Mouse (Mus musculus) forebrain, embryonic 14.5 days (tissue): Measurements from ENCODE around the gene Foxp1. TPM values are rescaled to one million over a fixed set of nuclear protein-coding genes. Genes with fewer than 3 reads are reported as not detected.
A peak's percentile ranks its signal among the peaks of the same experiment; 100 is the strongest.

Experiments used
- ATAC-seq: fragments of 200-750 bp; cut with Nextera tagmentation; 2 replicates; pipeline ENCODE4 v1.8.0; 2017; ENCODE audit warnings: mild to moderate bottlenecking, moderate library complexity
- DNase-seq: peaks from one replicate; pipeline ENCODE4 v3.0.0-alpha.2; 2015; ENCODE audit warnings: low spot score
- H3K27ac ChIP-seq: fragments of 300-500 bp; sonication (generic); 2 replicates; pipeline ENCODE4 v1.5.1; 2014; ENCODE audit warnings: low read depth, mild to moderate bottlenecking, control low read depth, low read length, moderate library complexity
- H3K27me3 ChIP-seq: fragments of 300-500 bp; sonication (generic); replicated peaks from 2 replicates; pipeline ENCODE4 v1.6.1; 2014; ENCODE audit warnings: low read length, control low read depth, mixed read lengths; ENCODE audit not compliant: control insufficient read depth, insufficient read depth
- H3K36me3 ChIP-seq: fragments of 300-500 bp; sonication (generic); 2 replicates; pipeline ENCODE4 v1.6.1; 2014; ENCODE audit warnings: low read length, control low read depth; ENCODE audit not compliant: control insufficient read depth, insufficient read depth
- H3K4me1 ChIP-seq: fragments of 300-500 bp; sonication (generic); 2 replicates; pipeline ENCODE4 v1.6.1; 2014; ENCODE audit warnings: antibody characterized with exemption, low read length, control low read depth; ENCODE audit not compliant: control insufficient read depth, insufficient read depth
- H3K4me2 ChIP-seq: fragments of 300-500 bp; sonication (generic); 2 replicates; pipeline ENCODE4 v1.6.1; 2014; ENCODE audit warnings: mild to moderate bottlenecking, control low read depth, low read length
- H3K4me3 ChIP-seq: fragments of 300-500 bp; sonication (generic); 2 replicates; pipeline ENCODE4 v1.5.1; 2014; ENCODE audit warnings: low read depth, low read length, control low read depth
- H3K9ac ChIP-seq: fragments of 300-500 bp; sonication (generic); 2 replicates; pipeline ENCODE4 v1.6.1; 2014; ENCODE audit warnings: mild to moderate bottlenecking, low read length, control low read depth, moderate library complexity
- H3K9me3 ChIP-seq: fragments of 300-500 bp; sonication (generic); replicated peaks from 2 replicates; pipeline ENCODE4 v1.6.1; 2016; ENCODE audit warnings: low read length, control low read depth, mixed read lengths; ENCODE audit not compliant: control insufficient read depth
- WGBS: fragments of 180-500 bp; shearing (Covaris S2); extraction: QIAGEN DNeasy Blood & Tissue Kit; methylation state at CpG from one replicate; pipeline ENCODE4 v1.1.7; 2014; 5-methylcytosine and 5-hydroxymethylcytosine counted together
- polyA plus RNA-seq: library from polyadenylated mRNA; unstranded; fragments of >200 nt; fragmentation: Nextera tagmentation; extraction: Ambion mirVana; gene quantifications from 2 replicates; pipeline ENCODE4 v1.2.1, GENCODE M21; 2014

The Foxp1 gene
- polyA plus RNA-seq, 1 experiment from 2014 or later = 63.3 TPM

DNA sequence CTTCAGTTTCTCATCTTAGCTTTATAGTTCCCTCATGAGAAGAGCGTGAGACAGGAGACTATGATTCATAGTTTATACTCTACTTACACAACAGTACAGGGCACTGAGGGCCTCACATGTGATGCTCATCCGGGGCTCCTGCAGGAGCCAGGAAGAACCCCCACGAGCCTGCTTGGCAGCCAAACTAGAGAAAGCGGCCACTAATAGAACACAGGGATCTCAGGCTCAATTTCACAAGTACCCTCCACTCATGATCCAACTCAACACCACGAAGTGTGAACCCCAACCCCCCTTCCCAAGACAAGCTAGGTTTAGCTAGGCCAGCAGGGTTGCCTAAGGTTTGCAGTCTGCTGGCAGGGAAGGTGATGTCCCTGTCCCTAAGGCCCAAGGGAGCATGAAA lies 79.1 kb downstream of the Foxp1 start:
- Histone ChIP-seq H3K27ac (no peak overlapping the region), H3K9me3 (no peaks in the 10 kb centered on the region), H3K4me1 (peaks cover 16% of the 10 kb centered on the region), H3K36me3 (no peaks in the 10 kb centered on the region), H3K9ac (no peak overlapping the region), H3K4me3 (no peak overlapping the region), H3K4me2 (no peak overlapping the region), H3K27me3 (no peaks in the 10 kb centered on the region)
- ATAC-seq = no peak
- WGBS = 70% methylated on average over 5 of the region's 5 CpGs
- no peak for DNase-seq

DNA sequence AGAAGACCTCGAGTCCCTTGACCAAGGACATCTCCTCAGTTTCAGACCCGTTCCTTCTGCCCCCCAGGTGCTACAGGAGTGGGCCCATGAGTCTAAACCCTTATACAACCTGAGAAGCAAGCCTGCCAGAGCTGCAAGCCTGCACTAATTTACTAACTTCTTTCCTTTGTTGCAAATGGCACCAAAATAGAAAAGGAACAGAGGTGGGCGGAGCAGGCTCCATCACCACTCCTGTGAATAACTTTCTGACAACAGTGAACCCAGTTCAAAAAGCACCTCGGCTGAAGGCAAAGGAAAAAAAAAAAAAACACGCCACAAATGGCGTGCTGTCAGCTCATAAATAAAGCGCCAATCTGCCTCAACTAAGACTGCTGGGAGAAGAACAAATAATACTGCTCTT lies 81.4 kb downstream of the Foxp1 start:
- DNase-seq (no peak), ATAC-seq (no peak)

DNA sequence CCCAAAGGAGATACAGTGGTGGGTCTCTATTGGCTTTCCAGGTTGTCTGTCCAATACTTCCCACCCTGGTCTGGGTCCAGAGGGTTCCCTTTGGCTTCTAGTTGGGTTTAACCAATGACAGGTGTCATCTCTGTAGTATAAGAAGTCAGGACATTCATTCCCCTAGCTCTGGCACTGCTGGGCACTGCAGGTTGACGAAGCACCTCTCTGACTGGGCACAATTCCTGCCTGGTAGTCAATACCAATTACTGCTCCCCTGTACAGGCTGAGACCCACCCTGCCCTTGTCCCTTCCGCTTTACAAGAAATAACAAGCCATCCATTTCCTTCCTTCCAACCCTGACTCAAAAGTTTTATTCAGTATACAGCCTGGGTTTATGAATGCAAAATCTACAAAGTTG lies 81.9 kb downstream of the Foxp1 start:
- Histone ChIP-seq H3K36me3 (no peaks in the 10 kb centered on the region), H3K9me3 (no peaks in the 10 kb centered on the region), H3K9ac (no peak overlapping the region), H3K4me2 (no peak overlapping the region), H3K4me3 (no peak overlapping the region), H3K4me1 (peaks cover 16% of the 10 kb centered on the region), H3K27ac (no peak overlapping the region), H3K27me3 (no peaks in the 10 kb centered on the region)
- no peak for ATAC-seq
- no peak for DNase-seq
- 83% methylated on average over 2 of the region's 2 CpGs for WGBS

More for the DNA sequence above, 81.4 kb downstream of the Foxp1 start:
- Histone ChIP-seq H3K27ac (no peak overlapping the region), H3K9ac (no peak overlapping the region), H3K4me3 (no peak overlapping the region), H3K36me3 (no peaks in the 10 kb centered on the region), H3K27me3 (no peaks in the 10 kb centered on the region), H3K4me2 (no peak overlapping the region), H3K9me3 (no peaks in the 10 kb centered on the region), H3K4me1 (peaks cover 16% of the 10 kb centered on the region)
- WGBS = 50% methylated on average over 7 of the region's 7 CpGs

DNA sequence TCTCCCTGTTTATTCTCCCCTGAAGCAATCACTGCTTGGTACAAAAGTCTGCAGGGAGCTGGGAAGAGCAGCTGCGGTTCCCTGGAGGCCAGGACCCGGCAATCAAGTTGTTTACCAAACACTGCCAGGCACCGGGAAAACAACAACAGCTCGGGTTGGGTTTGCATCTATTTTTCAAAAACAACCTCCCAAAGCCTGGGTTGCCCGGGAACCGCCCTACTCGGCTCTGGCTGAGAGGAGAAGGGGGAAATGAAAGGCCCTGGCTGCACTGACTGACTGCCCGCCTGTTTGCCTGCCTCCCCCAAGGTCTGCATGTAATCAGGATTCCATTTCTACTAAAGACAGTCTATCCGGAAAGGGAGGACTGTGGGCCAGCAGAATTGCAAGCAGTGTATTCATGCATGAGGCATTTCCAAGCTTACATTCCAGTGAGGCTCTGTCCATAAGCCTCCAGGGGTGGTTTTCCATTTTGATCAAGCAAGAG lies 82.6 kb downstream of the Foxp1 start:
- peak; percentile 61; the same call in 1 of the 2 replicates for ATAC-seq
- Histone ChIP-seq H3K9me3 (no peaks in the 10 kb centered on the region), H3K4me3 (no peak overlapping the region), H3K36me3 (no peaks in the 10 kb centered on the region; the same call in 1 of the 2 replicates), H3K27me3 (no peaks in the 10 kb centered on the region), H3K4me1 (peaks cover 16% of the 10 kb centered on the region), H3K27ac (peak overlapping the region; percentile 36; the same call in 1 of the 2 replicates), H3K4me2 (peak overlapping the region; percentile 31), H3K9ac (peak overlapping the region; percentile 41)
- 4% methylated on average over 9 of the region's 9 CpGs for WGBS
- peak; percentile 63 for DNase-seq

DNA sequence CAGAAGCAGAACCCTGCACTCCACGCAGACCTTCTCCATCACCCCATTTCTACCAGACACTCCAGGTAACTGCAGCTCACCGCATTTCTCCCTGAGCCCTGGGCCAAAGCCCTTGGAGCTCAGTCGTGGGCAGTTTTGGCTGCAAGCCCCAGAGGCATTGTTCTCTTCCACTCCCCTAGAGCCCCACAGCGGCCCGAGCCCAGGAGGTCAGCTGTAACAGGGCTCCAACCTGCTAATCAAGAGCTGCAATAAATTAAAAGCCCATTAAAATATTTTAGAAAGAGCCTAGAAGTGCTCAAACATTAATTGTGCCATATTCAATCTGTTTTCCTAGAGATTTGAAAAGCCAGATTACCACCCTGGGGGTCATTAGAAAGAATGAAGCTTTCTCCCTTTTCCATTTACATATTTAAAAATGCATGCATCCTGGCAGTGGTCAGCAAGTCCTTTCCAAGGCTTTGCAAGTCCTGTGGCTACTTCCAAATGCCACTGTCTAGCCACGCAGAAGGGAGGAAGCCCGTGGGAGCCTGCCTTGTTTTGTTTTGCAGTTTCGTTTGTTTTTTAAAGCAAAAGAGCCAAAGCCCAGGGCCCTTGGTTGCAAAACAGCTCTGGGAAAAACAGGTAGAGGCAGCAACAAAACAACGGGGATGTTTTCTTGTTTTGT lies 83.2 kb downstream of the Foxp1 start:
- Histone ChIP-seq H3K4me2 (peak overlapping the region; percentile 31), H3K9ac (peak overlapping the region; percentile 41), H3K4me1 (peaks cover 16% of the 10 kb centered on the region), H3K36me3 (peaks cover 4% of the 10 kb centered on the region; the same call in 1 of the 2 replicates), H3K27me3 (no peaks in the 10 kb centered on the region), H3K27ac (peak overlapping the region; percentile 36; the same call in 1 of the 2 replicates), H3K4me3 (no peak overlapping the region), H3K9me3 (no peaks in the 10 kb centered on the region)
- DNase-seq = peak; percentile 51
- peak; percentile 38; the same call in 1 of the 2 replicates for ATAC-seq
- 4% methylated on average over 9 of the region's 9 CpGs for WGBS

DNA sequence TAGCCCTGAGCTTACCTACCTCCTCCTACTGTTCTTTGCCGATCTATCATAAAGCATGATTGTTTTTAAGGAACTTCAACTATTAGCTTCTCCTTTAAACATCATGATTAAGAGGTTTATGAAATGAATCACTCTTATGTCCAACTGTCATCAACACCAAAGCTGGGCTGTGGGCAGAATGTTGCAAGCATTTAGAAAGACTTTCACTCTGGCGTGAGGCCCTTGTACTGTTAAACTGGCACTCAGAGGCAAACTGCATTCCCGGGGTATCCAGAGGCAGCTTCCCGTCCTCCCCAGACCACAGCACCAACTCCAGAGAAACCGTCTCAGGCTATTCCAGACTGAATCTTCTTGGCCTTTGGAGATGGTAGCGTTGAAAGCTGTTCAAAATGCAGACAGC lies 86.2 kb downstream of the Foxp1 start:
- no peak for ATAC-seq
- H3K4me2 ChIP-seq = no peak overlapping the region
- 94% methylated on average over 6 of the region's 6 CpGs for WGBS

DNA sequence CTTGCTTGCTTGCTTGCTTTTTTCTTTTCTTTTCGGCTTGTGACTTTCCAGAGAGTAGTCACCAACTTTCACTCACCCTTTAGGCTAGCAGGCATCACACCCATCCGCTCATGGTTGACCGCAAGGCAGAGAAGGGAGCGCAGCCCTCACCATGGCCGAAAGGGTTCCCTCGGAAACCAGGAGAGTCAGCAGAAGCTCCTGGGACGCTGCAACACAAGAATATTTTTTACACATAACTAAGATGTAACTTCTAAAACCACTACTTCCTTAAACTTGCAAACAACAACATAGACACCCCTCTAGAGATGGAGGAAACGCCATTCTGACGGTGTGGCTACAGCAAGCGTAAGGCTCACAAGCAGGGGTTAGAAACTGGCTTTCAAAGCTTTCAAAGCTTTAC lies 87.4 kb downstream of the Foxp1 start:
- H3K4me1 ChIP-seq = peaks cover 11% of the 10 kb centered on the region
- H3K4me2 ChIP-seq = no peak overlapping the region
- peaks cover 6% of the 10 kb centered on the region; the same call in 1 of the 2 replicates for H3K36me3 ChIP-seq
- DNase-seq = no peak
- ATAC-seq = no peak
- no peaks in the 10 kb centered on the region for H3K9me3 ChIP-seq
- H3K27me3 ChIP-seq = no peaks in the 10 kb centered on the region
- H3K9ac ChIP-seq = no peak overlapping the region
- 97% methylated on average over 10 of the region's 10 CpGs for WGBS
- no peak overlapping the region for H3K27ac ChIP-seq
- H3K4me3 ChIP-seq = no peak overlapping the region

More for the DNA sequence above, 86.2 kb downstream of the Foxp1 start:
- H3K27ac ChIP-seq = no peak overlapping the region
- H3K9me3 ChIP-seq = no peaks in the 10 kb centered on the region
- no peak overlapping the region for H3K9ac ChIP-seq
- H3K27me3 ChIP-seq = no peaks in the 10 kb centered on the region
- no peak for DNase-seq
- no peak overlapping the region for H3K4me3 ChIP-seq
- peaks cover 6% of the 10 kb centered on the region; the same call in 1 of the 2 replicates for H3K36me3 ChIP-seq
- H3K4me1 ChIP-seq = peaks cover 16% of the 10 kb centered on the region

DNA sequence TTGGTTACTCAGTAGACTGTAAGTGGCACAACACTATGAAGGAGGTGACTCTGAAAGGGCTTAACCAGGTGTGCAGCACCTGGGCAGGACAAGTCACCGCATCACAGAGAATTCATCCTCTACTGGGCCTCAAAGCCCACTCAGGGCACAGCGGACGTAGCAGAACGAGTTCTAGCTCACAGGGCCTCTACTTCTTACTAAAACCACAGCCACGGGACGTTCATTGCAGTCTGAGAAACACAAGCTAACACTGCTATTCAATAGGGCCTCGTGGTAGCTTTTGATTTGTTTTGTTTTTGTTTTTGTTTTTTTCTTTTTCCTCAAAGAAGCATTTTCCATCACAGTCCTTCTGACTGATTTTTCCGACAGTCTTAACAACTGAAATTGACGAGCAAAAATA lies 89.5 kb downstream of the Foxp1 start:
- DNase-seq = no peak
- Histone ChIP-seq H3K4me1 (no peaks in the 10 kb centered on the region), H3K9me3 (no peaks in the 10 kb centered on the region), H3K27me3 (no peaks in the 10 kb centered on the region), H3K27ac (no peak overlapping the region), H3K9ac (no peak overlapping the region), H3K4me2 (no peak overlapping the region), H3K4me3 (no peak overlapping the region), H3K36me3 (peaks cover 6% of the 10 kb centered on the region; the same call in 1 of the 2 replicates)
- 91% methylated on average over 9 of the region's 9 CpGs for WGBS
- no peak for ATAC-seq

DNA sequence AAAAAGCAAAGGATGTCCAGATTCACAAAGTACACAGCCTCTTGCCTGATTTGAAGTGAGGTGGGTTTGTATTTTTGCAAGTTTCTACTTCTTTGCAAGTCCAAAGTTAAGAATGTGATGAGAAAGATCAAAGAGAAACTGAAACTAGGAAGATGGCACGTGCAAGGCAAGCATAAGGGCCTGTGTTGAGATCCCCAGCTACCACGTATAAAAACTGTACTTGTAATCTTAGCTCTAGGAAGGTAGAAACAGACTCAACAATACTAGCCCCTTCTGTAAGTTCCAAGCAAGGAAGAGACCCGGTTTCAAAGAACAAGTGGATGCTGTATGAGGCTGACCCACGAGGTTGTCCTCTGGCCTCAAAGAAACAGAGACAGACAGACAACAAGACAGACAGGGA lies 90.6 kb downstream of the Foxp1 start:
- H3K4me1 ChIP-seq = no peaks in the 10 kb centered on the region

More for the DNA sequence above, 90.6 kb downstream of the Foxp1 start:
- no peak overlapping the region for H3K4me3 ChIP-seq
- H3K9me3 ChIP-seq = no peaks in the 10 kb centered on the region
- no peak overlapping the region for H3K27ac ChIP-seq
- no peak for DNase-seq
- 78% methylated on average over 4 of the region's 4 CpGs for WGBS
- H3K36me3 ChIP-seq = peaks cover 6% of the 10 kb centered on the region; the same call in 1 of the 2 replicates
- no peak overlapping the region for H3K9ac ChIP-seq
- no peak for ATAC-seq
- H3K27me3 ChIP-seq = no peaks in the 10 kb centered on the region
- H3K4me2 ChIP-seq = no peak overlapping the region
